In the genomic region with DNA sequence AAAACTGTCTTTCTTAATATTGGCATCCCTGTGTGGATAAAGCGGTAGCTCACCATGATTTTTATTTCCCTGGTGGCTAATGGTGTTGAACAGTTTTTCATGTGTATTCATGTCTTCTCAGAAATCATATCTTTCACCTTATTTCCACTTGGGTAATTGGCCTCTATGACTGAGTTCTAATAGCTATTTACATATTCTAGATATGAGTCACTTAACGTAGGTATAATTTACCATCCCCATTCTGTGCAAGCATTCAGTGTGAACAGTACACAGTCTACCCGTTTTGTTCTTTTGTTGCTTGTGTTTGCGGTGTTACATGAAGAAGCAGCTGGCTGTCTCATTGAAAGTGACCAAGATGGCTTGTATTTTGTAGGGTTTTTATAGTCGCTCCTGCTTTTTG, we compare ENCODE assay signal across 21 mouse cellular contexts. TPM values are rescaled to one million over a fixed set of nuclear protein-coding genes. Genes with fewer than 3 reads are reported as not detected.
"Had no signal": no experiment of that assay in that cellular context is flagged by ENCODE, and none has a peak within 500 bp of the region (broad histone marks: within the 10 kb centered on the region; RNA-seq: fewer than 3 reads in every experiment).

No protein-coding gene starts in this region.

- H3K4me2 ChIP-seq: lung, embryonic 15.5 days; midbrain, embryonic 12.5 days; neural tube, embryonic 13.5 days; neural tube, embryonic 15.5 days had no signal

- H3K9ac ChIP-seq: liver, postnatal 0 days; lung, embryonic 15.5 days; midbrain, embryonic 12.5 days; neural tube, embryonic 13.5 days; neural tube, embryonic 15.5 days had no signal

- DNase-seq: liver, postnatal 0 days; lung, adult 2 months; lung, postnatal 14 days; lung, postnatal 36 days; midbrain, embryonic 14.5 days; retina, postnatal 1 day; right cerebral cortex, adult 18-20 months; spleen, adult 18-20 months; thymus, adult 18-20 months; thymus, postnatal 14 days; thymus, postnatal 36 days had no signal

- H3K4me1 ChIP-seq: lung, embryonic 15.5 days; megakaryocyte, embryonic 14.5 days; midbrain, embryonic 12.5 days had no signal

- H3K4me3 ChIP-seq: lung, embryonic 15.5 days; megakaryocyte, embryonic 14.5 days; midbrain, embryonic 12.5 days; myocyte; neural tube, embryonic 13.5 days; neural tube, embryonic 15.5 days had no signal

- H3K27ac ChIP-seq: lung, embryonic 15.5 days; macrophage; midbrain, embryonic 12.5 days; neural tube, embryonic 13.5 days; neural tube, embryonic 15.5 days had no signal

- H3K9me3 ChIP-seq: lung, embryonic 15.5 days; megakaryocyte, embryonic 14.5 days; midbrain, embryonic 12.5 days; neural tube, embryonic 13.5 days; neural tube, embryonic 15.5 days had no signal

- H3K27me3 ChIP-seq: lung, embryonic 15.5 days; midbrain, embryonic 12.5 days; neural tube, embryonic 13.5 days; neural tube, embryonic 15.5 days had no signal

- H3K36me3 ChIP-seq: lung, embryonic 15.5 days; midbrain, embryonic 12.5 days; neural tube, embryonic 13.5 days; neural tube, embryonic 15.5 days had no signal

- ATAC-seq: liver, postnatal 0 days; lung, postnatal 0 days; midbrain, embryonic 16.5 days had no signal

RNA-seq across cellular contexts. Expression of gene Arhgap20, which starts 14.1 kb away (rescaled TPM):
- total RNA-seq: megakaryocyte progenitor cell, adult 5-6 weeks had no signal
- polyA plus RNA-seq: macrophage had no signal
